Mouse (Mus musculus) urinary bladder, postnatal 4 days (tissue): Measurements from ENCODE around the gene Igsf3.
A peak's percentile ranks its signal among the peaks of the same experiment; 100 is the strongest.

Experiments
- DNase-seq, 2 experiments: peaks; one replicate each; pipeline ENCODE4 v3.0.0; 2021 to 2022; ENCODE audit warnings: low spot score in 2 of 2

The Igsf3 gene

GRCm38 (mm10) chr3:101501611-101502010 is 124.7 kb downstream of the Igsf3 start:
- no peak for DNase-seq

- no peak for DNase-seq
These were observed 125.3 kb downstream of the Igsf3 start for GRCm38 (mm10) chr3:101502086-101502760.

- DNase-seq = peak; percentile 75 to 82
These were observed 129.3 kb downstream of the Igsf3 start for GRCm38 (mm10) chr3:101506179-101506578.

- DNase-seq = no peak
These were observed 130.3 kb downstream of the Igsf3 start for GRCm38 (mm10) chr3:101506970-101507702.

- no peak for DNase-seq
These were observed 130.9 kb downstream of the Igsf3 start for GRCm38 (mm10) chr3:101507766-101508165.

GRCm38 (mm10) chr3:101509707-101510544 is 133.0 kb downstream of the Igsf3 start:
- DNase-seq = no peak

- DNase-seq = no peak
These were observed 133.7 kb downstream of the Igsf3 start for GRCm38 (mm10) chr3:101510632-101511031.
